Mouse (Mus musculus) effector memory CD4-positive, alpha-beta T cell, adult 7 months (primary cell): ENCODE data around the gene Adcy3. TPM values are rescaled to one million over a fixed set of nuclear protein-coding genes. Genes with fewer than 3 reads are reported as not detected.

Experiments
- polyA plus RNA-seq: library from polyadenylated mRNA; unstranded; fragments of 100-300 nt; shearing (Covaris generic); gene quantifications from one replicate; pipeline ENCODE4 v1.2.1, GENCODE M21; 2017

The Adcy3 gene
- polyA plus RNA-seq: 29.3 TPM

GRCm38 (mm10) chr12:4132941-4133846 is at the start of gene Adcy3:
Gene Adcy3 (plus strand): TSS chr12:4133103.

DNA sequence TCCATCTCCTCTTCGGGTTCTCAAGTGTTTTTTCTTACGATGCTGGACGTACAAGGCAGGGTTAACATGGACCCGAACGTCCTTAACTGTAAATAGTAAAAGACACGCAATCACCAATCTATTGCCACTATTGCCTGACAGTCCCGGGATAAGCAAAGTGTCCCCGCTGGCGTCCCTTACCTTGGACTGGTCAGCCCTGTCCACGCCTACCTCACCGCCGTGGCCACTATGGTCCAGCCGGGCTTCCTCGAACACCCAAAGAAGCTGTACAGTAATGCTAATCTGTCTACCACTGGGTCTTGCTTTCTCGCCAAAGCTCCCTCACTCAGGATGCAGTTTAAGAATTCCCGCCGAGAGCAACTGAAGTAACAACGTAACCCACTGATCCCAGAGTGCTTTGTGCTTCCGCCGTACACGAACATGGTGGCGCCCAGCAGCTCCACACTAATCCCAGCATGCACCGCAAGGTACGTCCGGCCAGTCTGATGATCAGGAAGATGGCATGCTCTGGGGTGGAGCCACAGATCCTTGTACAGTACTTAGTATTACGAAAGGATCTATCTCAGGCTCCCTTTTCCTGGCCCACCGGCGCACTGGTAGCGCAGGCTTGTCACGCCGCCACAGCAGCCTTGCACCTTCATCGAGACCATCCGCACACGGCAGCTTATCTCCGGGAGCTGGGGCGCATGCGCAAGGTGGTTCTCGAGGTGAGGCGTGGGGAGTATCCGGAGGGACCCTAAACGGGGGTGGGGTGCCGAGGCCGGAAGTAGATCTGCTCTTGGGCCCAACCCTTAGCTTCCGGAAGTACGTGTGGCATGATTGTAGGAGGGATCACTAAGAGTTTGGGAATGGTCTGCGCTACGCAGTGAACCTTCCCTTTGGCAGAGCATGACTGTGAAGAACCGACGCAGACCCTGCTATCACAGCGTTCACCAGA is 100.9 kb downstream of the Adcy3 start, which contains the start of the genes Ptrhd1 and Cenpo:
TSS of gene Ptrhd1 (plus strand) at position 456 of the 937 bp plus-strand sequence.
TSS of gene Cenpo (minus strand) at position 723 of the 937 bp plus-strand sequence.

Other genes with a start within 250 kb of the Adcy3 start
- gene Pomc, start 178.2 kb upstream of the Adcy3 start, polyA plus RNA-seq: 2.1 TPM
- 0.44 TPM for gene Efr3b, start 94.2 kb upstream of the Adcy3 start, polyA plus RNA-seq
- gene Dnajc27, start 50.5 kb upstream of the Adcy3 start, polyA plus RNA-seq: 16.4 TPM
- 3.1 TPM for gene Ptrhd1, start 100.9 kb downstream of the Adcy3 start, polyA plus RNA-seq
- gene Cenpo, start 101.2 kb downstream of the Adcy3 start, polyA plus RNA-seq: 16.4 TPM